Mouse (Mus musculus) gastrocnemius, postnatal 4 days (tissue): Measurements from ENCODE around the gene Idh1. TPM values are rescaled to one million over a fixed set of nuclear protein-coding genes. Genes with fewer than 3 reads are reported as not detected.
"Not testable (repeated sequence)": the region's sequence is repeated elsewhere in the genome, so short reads cannot be mapped to it uniquely, and the experiment has no call there.

ENCODE experiments used
- DNase-seq, 2 experiments: peaks; one replicate each; pipeline ENCODE4 v3.0.0; 2021 to 2022; ENCODE audit warnings: low spot score in 2 of 2, mixed read lengths in 2 of 2
- long read RNA-seq, 2 experiments: library from polyadenylated mRNA; stranded (forward); transcript quantifications; one replicate each; pipeline ENCODE4 v2.0.0; 2021
- total RNA-seq, 2 experiments: library from RNA; stranded (reverse); gene quantifications; 2 replicates each; pipeline ENCODE4 v1.2.3; 2021

The Idh1 gene
- 10 to 100 TPM; 58.4 to 60.6 TPM for total RNA-seq
- long read RNA-seq, experiment 1, transcript Idh1-201 (9 exons, 2,302 nt) = major isoform, 101 of 114 reads
- long read RNA-seq, experiment 1, partial matches to known transcripts = 3 of 114 reads
- long read RNA-seq, experiment 1, other reads (novel, unspliced or antisense) = 7 of 114 reads
- long read RNA-seq, experiment 2, transcript Idh1-201 (9 exons, 2,302 nt) = major isoform, 86 of 97 reads
- long read RNA-seq, experiment 2, partial matches to known transcripts = 1 of 97 reads
- long read RNA-seq, experiment 2, other reads (novel, unspliced or antisense) = 10 of 97 reads

DNA sequence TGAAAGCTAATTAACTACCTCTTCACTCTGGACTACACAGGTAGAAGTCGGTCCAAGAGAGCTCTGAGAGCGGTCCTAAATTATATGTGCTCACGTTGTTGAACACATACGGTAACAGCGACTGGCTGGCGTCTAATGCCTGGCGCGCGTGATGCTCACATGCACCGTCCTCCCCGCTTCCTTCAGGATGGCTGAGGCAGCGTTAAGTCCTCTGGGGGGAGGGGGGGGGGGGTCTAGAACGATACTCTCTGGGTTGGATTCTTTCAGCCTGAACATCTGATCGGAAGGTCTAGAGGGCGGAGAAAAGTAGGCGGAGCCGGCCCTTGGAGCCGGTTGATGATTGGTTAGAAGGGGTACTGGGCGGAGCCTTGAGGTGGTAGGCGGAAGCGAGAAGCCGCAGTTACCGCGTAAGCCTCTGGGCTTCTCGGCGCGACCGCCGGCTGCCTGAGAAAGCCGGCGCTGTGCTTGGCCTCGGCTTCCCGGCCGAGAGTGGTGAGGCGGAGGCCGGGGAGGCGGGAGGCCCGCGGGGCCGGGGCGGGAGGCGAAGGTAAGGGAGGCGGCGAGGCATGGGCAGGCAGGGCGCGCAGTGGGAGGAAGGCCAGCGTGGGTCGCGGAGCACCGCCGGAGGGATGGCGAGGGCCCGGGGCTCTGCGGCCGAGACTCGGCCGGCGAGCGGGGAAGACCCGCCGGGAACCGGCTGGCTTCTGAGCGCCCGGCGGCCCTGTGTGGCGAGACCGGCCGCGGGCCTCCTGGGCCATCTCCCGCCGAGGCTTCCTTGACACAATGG, at the start of gene Idh1, which contains the start of gene Pikfyve:
TSS of gene Idh1 (minus strand) at position 214 of the 787 bp plus-strand sequence.
TSS of gene Pikfyve (plus strand) at position 397 of the 787 bp plus-strand sequence.
- peak; percentile 89 to 94 for DNase-seq

GRCm38 (mm10) chr1:65230566-65230965, 44.3 kb upstream of the Idh1 start:
- no peak for DNase-seq

- DNase-seq = not testable (repeated sequence)
Observed at GRCm38 (mm10) chr1:65229768-65230167, 43.5 kb upstream of the Idh1 start.

DNA sequence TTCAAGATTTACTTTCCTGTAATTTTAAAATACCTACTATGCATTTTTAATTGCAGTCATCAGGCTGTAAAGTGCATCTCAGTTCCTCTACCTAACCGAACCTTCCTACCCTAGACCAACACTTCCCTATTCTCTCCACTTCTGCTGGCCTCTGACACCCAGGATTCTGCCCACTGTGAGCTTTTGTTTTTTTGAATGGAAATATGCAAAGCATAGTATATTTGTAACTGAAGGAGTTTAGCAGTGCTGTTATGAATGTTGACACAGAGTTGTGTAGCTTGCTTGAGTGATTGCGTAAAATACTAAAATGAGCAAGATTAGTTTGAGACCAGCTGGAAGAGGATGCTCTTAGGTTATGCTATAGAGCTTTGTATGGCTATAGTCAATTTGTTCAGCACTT, 41.4 kb upstream of the Idh1 start:
- DNase-seq = no peak

GRCm38 (mm10) chr1:65223654-65224053, 37.4 kb upstream of the Idh1 start:
- DNase-seq = no peak

DNA sequence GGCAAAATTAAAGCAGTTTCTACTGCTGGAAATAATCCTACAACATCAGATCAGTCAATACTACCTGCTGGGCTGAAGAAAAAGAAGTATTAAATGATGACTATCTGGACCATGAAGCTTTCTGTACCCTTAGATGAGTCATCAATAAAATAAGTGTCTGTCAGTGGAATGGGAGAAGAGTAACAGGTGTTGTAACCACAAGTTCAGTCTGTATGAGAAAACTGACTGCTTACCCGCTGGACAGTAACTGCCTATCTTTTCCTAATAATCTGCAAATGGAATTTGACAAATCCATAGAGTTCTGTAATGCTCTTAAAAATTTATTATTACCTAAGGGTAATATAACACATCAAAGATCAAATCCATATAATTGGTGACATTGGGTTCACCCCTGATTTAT, 31.7 kb upstream of the Idh1 start:
- no peak for DNase-seq

DNA sequence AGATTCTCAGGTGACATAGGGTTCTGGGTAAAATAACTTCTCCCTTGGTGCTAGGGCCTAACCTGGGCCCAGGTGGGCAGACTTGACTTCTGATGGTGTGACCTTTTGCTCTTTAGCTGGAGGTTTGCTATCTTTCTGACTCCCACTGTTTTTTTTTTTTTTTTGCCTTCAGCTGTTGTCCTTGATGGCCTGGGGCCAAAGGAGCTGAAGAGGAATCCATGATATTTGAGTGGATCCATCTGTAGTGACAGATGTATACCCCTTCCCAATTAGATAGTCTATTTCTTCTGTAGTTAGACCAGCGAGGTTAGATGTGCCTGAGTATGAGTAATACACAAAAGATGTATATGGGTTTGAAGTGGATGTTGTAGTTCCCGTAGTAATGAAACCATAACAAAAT, 31.3 kb upstream of the Idh1 start:
- DNase-seq = no peak

- no peak for DNase-seq
Observed at GRCm38 (mm10) chr1:65213214-65213613, 26.9 kb upstream of the Idh1 start.

GRCm38 (mm10) chr1:65204299-65204698, 18.0 kb upstream of the Idh1 start:
- no peak for DNase-seq

- DNase-seq = no peak
Observed at GRCm38 (mm10) chr1:65198861-65199260, 12.6 kb upstream of the Idh1 start.

GRCm38 (mm10) chr1:65198425-65198824, 12.1 kb upstream of the Idh1 start:
- no peak for DNase-seq

DNA sequence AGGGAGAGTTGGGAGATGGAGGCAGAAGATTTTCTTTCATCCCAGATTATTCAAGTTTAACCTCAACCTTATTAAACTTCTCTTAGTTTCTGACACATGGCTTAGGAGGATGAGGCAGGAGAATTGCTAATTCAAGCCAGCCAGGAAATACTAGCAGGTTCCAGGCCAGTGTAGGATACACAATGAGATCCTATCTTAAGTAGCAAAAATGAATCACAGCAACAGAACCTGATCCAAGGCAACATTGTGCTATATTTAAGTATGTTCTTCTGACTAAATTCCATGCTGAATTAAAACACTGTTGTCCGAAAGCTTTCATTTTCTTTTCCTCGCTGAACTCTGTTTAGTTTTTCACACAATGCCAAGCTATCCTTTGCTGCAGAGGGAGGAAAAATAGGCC, 6.9 kb upstream of the Idh1 start:
- no peak for DNase-seq

DNA sequence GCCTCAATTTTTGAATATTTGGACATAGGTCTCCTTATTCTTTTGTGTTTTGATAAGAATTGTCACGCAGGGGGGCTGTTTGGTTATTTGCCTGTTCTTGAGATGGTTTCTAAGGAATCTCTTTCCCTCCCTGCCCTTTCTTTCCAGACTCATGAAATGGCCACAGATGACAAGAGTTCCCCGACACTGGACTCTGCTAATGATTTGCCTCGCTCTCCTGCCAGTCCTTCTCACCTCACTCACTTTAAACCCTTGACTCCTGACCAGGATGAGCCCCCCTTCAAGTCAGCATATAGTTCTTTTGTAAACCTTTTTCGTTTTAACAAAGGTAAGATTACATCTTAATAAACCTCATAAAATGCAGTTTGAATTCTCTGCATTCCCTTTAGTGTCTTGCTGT, 3.9 kb upstream of the Idh1 start:
- DNase-seq = no peak

DNA sequence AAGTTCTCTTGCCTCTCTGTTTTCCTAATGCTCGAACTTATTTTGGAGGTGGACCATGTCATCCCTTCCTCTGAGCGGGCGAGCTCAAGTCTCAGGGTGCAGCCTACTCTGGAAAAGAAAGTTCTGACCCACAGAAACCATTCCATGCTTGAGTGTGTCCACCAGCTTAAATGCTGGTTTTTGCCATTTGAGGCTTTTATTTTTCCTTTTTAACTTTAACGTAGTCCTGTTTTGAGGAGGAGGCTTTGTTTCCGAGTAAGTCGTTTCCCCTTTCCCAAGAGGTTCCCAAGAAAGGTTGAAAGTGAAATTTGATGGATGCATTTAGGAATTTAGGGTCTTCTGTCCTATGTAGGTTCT, 752 bp upstream of the Idh1 start:
- no peak for DNase-seq

DNA sequence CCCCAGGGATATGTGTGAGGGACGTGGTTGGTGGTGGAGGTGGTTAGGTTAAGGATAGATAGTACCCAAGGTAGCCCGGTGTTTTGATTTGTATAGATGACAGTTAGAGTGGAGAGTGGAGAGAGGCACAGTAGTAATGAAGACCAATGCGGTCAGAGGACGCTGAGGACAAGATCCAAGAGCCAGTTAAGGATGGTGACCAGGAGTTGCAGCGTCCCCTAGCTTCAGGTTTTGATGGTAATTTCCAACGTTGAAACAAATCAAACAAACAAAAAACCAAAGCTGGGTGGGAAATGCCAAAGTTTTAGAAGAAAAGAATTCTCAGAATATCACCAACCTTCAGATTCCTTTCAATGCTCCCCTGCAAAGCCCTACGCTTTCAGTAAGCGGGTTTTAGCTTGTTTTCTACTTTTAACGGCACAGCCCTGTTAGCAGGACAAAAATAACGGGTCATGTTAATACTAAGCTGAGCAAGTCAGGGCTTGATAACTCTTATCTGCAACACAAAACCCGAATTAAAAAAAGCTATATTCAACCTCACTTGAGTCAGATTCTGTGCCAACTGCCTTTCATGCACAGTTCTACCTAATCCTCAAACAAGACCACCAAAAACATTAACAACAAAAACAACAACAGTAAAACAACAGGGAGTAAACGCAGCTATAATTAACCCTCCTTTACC, 635 bp downstream of the Idh1 start:
- no peak for DNase-seq

GRCm38 (mm10) chr1:65185011-65185410, 1.3 kb downstream of the Idh1 start:
- DNase-seq = no peak

- DNase-seq = no peak
Observed at GRCm38 (mm10) chr1:65183994-65184393, 2.3 kb downstream of the Idh1 start.

GRCm38 (mm10) chr1:65181459-65181858, 4.8 kb downstream of the Idh1 start:
- DNase-seq = no peak

DNA sequence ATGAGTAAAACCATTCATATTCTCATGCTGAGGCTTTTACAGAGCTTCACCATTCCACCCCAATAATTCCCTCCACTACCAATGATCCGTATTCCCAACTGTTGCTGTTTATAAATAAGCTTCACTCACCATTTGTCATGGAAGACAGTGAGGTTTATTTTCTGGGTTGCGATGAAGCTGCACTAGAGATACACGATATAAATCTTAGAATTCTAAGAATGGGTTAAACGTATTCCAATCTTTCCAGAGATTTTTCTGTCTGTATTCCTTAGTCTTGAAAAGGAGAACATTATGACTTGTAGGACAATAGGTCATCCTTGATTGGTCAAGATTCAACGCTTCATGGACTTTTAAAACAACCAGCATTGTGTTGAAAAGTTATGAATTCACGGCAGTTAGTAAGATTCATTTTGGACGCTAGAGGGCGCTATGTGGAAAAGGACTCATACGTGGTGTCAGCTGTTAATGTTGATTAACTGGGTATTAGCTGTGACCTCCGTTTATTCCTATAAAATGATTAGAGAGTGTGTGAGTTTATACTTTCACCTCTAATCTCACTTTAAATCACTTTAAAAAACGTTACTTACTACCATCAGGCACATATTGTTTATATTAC, 6.6 kb downstream of the Idh1 start:
- peak; percentile 40 to 67 for DNase-seq

DNA sequence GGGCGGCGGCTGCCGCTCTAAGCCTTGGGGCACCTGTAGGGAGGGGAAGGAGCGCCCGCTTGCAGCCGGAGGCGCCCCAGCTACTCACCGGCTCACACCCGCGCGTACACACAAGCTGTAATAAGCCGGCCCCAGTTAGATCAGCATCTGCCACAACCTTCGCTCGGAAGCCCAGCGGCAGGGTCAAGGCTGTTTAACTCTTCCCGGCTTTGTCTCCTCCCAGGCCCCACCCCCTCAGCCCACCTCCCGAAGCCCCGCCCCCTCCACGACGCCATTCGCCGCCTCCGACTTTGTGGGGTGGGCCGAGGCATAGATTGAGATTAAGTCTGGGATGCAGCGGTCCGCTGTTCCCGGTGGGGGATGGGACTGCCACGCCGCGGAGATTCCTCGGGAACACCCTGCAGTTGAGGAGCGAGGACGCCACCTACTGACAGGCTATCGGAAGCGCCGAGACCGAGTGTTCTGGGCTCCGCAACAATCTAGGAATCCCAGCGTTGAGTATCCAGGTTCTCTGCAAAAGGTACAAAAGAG, 7.3 kb downstream of the Idh1 start:
- peak; percentile 98 to 99 for DNase-seq
